Mouse (Mus musculus): ENCODE measurements around the gene Osbpl6.

The Osbpl6 gene

GRCm38 (mm10) chr2:76504122-76504839, 98.0 kb downstream of the Osbpl6 start:
- DNase-seq = no peak

GRCm38 (mm10) chr2:76504989-76505388, 98.7 kb downstream of the Osbpl6 start:
- no peak for DNase-seq

- no peak for DNase-seq
Measured at GRCm38 (mm10) chr2:76511281-76511721, 105.0 kb downstream of the Osbpl6 start.

GRCm38 (mm10) chr2:76512133-76512532, 105.8 kb downstream of the Osbpl6 start:
- DNase-seq = no peak

- DNase-seq = no peak
Measured at GRCm38 (mm10) chr2:76512888-76513287, 106.6 kb downstream of the Osbpl6 start.

GRCm38 (mm10) chr2:76513296-76513695, 107.0 kb downstream of the Osbpl6 start:
- no peak for DNase-seq

GRCm38 (mm10) chr2:76517471-76517870, 111.2 kb downstream of the Osbpl6 start:
- DNase-seq = no peak

- no peak for DNase-seq
Measured at GRCm38 (mm10) chr2:76518407-76519063, 112.2 kb downstream of the Osbpl6 start.

GRCm38 (mm10) chr2:76521585-76521984, 115.3 kb downstream of the Osbpl6 start:
- DNase-seq = peak; percentile 57

- DNase-seq = peak; percentile 17
Measured at GRCm38 (mm10) chr2:76524451-76524850, 118.1 kb downstream of the Osbpl6 start.

- no peak for DNase-seq
Measured at GRCm38 (mm10) chr2:76525645-76526044, 119.3 kb downstream of the Osbpl6 start.

GRCm38 (mm10) chr2:76532490-76533126, 126.3 kb downstream of the Osbpl6 start:
- DNase-seq = peak; percentile 45

GRCm38 (mm10) chr2:76534932-76535331, 128.6 kb downstream of the Osbpl6 start:
- DNase-seq = no peak

GRCm38 (mm10) chr2:76541900-76542299, 135.6 kb downstream of the Osbpl6 start:
- DNase-seq = no peak

GRCm38 (mm10) chr2:76542921-76543320, 136.6 kb downstream of the Osbpl6 start:
- DNase-seq = no peak

GRCm38 (mm10) chr2:76545539-76545938, 139.2 kb downstream of the Osbpl6 start:
- peak; percentile 48 for DNase-seq

- peak; percentile 55 for DNase-seq
Measured at GRCm38 (mm10) chr2:76548171-76548570, 141.9 kb downstream of the Osbpl6 start.

GRCm38 (mm10) chr2:76548836-76549235, 142.5 kb downstream of the Osbpl6 start:
- DNase-seq = peak; percentile 33

- peak; percentile 61 for DNase-seq
Measured at GRCm38 (mm10) chr2:76549316-76549715, 143.0 kb downstream of the Osbpl6 start.

GRCm38 (mm10) chr2:76555852-76556558, 149.7 kb downstream of the Osbpl6 start:
- peak; percentile 58 for DNase-seq

GRCm38 (mm10) chr2:76560146-76560545, 153.8 kb downstream of the Osbpl6 start:
- DNase-seq = no peak

GRCm38 (mm10) chr2:76563862-76564261, 157.6 kb downstream of the Osbpl6 start:
- DNase-seq = no peak

- no peak for DNase-seq
Measured at GRCm38 (mm10) chr2:76566933-76567551, 160.7 kb downstream of the Osbpl6 start.
